Mouse (Mus musculus): ENCODE measurements around the gene Ghrh.
"Not testable (repeated sequence)": the region's sequence is repeated elsewhere in the genome, so short reads cannot be mapped to it uniquely, and the experiment has no call there.

The Ghrh gene

DNA sequence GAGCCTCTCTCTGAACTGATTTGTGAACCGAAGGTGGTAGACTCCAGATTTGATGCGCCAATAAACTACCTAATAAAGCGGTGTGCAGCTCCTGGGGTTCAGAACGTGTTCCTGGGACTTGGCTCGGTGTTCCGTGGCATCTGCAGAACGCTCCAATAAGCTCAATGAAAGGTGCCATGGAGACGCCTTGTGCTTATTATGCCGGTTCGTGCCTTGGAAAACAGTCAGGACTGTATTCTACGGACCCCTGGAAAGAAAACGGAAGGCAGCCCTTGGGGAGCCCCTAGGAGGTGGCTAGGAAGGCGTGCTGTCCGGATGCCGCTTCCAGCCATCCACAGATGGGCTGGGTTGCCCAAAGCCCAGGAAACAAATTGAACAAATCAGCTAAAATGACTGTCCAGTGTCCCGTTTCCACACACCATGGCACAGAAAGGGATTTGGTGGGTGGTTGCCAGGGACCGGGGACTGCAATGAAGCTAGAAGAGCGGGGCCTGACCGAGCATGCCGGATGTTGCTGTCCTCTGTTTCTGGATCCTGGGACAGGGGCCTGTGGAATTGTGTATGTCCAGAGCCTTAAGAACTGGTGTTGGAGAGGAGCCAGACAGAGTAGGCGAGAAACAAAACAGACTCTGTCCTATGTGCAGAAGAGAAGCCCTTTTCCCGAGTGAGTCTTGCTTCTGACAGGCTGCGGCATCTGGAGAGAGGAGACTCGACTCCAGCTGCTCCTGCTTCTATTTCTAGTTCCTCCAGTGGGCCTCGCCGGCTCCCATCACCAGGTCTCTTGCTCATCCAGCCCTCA, at the start of gene Ghrh:
Gene Ghrh, minus strand, starts transcription at position 146 of the 799 bp plus-strand sequence.
- DNase-seq = no peak

DNA sequence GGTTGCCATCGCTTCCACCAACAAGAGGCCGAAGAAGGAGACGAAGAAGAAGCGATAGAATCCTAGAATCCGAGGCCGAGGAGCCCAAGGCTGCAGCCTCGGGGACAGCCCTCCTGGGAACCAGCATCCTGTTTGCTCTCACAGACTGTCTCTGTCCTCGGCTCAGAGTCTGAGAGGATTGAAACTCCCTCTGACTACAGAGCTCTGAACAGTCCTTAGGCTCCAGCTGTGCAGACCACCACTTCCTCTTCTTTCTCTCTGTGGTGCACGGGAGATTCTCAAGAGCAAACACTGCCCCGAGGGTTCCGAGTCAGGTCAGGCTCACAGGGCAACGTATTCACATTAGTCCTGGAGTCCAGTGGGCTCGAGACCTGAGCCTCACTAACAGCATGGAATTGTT, 48.7 kb upstream of the Ghrh start:
- DNase-seq = no peak

DNA sequence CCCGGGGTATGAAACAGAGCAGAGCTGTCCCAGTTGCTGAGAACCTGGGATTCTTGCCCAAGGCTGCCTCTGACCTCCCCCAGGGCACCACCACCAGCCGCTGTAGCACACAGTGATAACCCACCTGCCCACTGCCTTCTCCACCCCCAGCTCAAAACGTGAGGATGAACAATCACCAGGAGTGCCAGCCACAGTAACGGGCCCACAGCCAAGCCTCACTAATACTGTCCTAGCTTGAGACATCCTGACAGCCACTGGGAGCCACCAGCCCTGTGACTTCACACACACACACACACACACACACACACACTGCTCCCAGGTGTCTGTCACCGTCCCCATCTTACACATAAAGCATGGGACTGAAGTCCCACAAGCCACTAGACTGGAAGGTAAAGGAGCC, 48.1 kb upstream of the Ghrh start:
- DNase-seq = no peak

DNA sequence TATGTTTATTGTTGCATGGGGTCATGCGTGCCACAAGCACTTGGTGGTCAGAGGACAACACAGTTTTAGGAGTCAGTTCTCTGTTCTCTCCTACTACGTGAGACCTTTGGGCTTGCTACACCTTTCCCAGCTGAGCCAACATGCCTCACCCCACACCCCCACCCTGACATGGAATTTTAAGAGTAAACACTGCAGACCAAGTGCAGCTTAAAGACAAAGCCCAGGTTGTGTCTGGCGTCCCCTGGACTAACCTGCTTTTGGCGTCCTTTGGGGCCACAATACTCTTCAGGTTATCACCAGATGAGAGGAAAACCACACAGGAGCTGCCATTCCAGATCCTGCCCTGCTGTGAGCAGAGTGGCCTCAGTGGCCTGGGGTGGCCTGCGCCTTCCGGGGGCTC, 47.6 kb upstream of the Ghrh start:
- no peak for DNase-seq

DNA sequence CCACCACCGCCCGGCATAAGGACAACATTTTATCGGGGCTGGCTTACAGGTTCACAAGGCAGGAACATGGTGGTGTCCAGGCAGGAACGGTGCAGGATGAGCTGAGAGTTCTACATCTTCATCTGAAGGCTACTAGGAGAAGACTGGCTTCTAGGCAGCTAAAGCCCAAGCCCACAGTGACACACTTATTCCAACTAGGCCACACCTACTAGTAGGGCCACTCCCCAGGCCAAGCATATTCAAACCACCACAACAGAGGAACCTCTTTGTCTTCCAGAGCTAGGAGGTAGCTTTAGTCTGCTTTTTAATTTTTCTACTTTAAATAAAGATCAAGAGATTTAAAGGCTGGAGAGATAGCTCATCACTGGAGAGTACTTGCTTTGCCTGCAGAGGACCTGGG, 46.2 kb upstream of the Ghrh start:
- DNase-seq = no peak

DNA sequence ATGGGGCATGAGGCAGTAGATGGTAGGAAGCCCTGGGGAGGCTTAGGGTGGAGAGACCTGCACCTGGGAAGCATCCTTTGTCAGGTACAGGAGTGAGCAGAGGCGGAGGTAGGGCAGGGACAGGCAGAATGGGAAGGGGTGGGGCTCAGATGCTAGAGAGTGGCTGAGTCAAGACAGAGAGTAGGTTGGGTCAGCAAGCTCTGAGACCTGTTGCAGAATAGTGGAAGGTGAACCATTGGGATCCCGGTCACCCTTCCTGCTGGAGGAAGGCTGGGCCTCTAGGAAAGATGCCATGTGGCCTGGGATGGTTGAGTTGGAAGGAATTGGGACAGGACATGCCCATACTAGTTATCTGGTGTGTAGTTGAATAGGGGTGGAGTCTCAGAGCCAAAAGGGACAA, 45.0 kb upstream of the Ghrh start:
- DNase-seq = no peak

DNA sequence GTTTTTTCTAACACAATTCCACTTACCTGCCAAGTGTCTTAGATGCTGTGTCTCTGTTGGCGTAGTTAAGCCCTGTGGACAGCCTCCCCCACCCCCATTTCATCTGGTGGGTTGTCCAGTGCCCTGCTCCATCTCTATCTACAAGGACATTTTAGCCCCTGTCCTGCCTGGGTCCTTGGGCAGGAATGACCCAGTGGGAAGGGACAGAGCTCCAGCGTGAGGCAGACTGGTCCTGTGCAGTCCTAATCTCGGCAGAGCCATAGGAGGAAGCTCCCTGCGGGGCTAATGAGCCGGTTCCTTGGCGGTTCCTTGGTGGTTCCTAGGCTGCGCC, 42.2 kb upstream of the Ghrh start:
- no peak for DNase-seq

DNA sequence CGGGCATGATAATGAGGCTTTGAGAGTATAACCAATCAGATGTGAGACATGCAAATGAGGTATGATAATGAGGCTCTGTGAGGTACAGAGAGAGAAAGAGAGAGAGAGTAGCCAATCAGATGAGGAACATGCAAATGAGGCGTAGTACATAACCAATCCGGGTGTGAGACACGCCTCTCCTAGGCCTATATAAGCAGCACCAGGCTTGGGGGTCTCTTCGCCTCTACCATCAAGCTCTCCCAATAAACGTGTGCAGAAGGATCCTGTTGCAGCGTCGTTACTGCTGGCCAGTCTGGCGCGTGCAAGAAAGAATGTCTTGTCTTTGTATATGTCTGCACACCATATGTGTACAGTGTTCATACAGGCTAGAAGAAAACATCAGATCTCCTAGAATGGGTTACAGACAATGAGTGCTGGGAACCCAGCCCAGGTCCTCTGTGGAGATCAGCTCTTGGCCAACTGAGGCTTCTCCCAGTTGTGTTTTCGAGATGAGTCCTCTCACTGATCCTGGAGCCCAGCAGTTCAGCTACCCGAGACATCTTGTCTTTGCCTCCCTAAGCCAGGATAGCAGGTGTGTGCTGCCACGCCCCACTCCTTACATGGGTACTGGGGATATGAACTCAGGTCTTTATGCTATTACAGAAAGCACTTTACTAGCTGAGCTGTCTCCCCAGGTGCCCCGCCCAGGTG, 41.7 kb upstream of the Ghrh start:
- DNase-seq = not testable (repeated sequence)

DNA sequence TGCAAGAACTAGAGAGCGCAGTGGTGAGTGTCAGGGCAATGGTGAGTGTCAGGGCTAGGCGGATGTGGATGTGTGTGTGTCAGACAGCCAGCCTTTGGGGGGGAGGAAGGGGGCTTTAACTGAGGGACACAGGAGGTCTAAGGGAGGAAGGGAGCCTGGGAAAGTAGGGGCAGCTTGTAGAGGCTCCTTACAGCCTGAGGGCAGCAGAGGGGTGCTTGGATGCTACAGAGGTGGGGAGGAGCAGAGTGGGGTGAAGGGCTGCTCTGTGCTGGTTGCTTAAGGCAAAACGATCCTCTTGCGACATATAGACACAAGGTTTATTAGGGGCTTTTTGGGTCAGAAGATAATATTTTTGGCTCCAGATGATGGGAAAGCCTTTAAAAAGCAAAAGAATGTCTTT, 37.5 kb upstream of the Ghrh start:
- DNase-seq = no peak

DNA sequence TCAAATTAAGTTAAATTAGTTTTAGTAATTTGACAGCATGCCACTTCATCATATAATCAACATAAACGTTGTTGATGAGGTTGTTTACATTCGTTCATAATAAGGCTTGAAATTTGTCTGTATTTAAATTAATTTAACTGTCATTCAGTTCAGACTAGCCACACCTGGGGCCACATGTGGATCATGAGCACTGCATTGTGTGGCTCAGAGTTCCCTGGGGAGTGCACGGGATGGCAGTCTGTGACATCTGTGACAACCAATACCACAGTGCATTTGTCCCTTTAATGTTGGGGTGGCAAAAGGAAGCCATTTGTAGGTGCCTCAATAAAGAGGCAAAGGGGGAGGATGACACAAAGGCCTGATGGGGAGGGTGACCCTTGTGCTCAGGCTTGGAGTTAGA, 29.7 kb upstream of the Ghrh start:
- no peak for DNase-seq

DNA sequence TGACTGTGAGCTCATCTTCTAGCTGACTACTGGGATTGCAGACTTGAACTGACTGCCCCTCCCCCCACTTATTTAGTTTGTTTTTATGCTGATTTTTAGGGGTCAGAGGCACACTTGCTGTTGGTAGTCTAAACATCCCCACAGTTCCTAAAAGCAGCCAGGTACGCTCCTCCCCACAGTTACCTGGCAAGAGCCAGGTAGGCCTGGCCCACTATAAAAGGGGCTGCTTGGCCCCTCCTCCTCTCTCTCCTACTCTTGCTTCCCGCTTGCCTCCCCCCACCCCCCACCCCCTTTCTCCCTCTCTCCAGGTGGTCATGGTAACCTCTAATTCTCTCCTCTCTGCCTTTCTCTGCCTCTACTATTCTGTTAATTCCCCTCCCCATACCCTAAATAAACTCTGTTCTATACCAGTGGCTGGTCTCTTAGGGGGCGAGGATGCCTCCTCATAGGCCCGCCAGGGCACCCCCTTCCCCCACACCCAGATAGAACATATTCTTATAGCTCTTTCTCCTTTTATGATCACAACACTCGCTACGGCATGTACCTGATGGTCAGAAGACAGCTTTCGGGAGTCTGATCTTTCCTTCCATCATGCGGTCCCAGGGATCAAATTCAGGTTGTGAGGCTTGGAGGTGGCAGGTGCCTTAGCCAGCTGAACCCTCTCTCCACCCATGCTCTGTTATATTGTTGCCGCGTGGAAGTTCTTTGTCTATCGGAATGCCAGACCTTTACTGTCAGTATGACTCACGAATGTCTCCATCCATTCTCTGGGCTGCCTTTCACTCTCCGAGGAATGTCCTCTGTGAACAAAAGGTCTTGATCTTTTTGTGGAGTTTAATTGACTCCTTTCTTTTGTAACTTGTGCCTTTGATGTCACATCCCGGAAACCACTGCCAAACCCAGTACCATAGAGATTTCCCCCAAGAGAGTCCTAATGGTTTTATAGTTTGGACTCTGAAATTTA, 28.8 kb upstream of the Ghrh start:
- DNase-seq = no peak

DNA sequence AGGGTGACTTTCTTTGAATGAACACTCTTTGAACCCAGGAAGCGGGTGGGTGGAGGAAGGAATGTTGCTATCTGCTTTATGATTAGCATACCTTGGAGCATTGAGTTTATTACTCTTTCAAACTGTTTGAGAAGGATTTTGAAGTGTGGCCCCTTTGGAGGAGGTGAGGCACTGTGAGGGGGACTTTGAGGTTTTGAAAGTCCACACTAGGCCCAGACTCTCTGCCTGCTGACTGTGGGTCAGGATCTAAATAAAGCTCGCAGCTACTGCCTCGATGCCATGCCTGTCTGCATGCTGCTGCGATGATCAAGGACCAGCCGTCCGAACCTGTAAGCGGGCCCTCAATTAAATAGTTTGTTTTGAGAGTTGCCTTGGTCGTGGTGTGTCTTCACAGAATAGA, 27.7 kb upstream of the Ghrh start:
- DNase-seq = no peak

DNA sequence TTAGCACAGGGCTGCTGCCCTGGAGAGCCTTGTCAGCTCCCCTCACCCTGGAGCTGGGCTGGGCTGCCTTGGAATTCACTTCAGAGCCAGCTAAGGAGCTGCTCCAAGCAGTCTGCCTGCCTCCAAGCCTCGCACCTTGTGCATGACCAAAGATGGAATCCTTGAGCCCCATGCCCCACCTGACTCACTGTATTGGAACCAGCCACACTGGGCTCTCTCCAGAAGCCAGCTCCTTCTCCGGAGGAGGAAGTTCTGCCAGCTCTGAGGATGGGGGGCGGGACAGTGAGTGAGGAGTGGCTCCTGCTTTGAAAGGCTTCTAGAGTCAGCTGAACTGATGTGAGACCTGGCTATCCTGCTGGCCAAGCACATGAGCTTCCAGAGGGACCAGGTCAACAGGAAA, 26.4 kb upstream of the Ghrh start:
- DNase-seq = no peak

DNA sequence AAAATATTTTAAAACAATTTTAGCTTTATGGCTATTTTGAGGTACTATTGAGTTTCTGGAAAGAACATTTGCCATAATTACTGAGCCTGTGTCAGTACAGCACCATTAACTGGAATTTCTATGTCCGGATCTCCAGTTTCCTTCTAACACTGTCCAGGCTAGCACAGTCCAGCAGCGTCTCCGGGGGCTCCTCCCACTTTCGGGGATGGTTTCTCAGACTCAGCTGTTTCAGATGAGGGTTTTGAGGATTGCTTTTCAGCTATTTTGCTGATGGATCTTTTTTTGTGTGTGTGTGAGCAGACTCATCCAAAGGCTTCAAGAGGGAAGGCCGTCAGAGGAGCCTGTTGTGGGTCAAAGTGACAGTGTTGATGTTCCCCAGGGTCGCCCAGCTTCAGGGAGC, 24.4 kb upstream of the Ghrh start:
- DNase-seq = peak; percentile 26

DNA sequence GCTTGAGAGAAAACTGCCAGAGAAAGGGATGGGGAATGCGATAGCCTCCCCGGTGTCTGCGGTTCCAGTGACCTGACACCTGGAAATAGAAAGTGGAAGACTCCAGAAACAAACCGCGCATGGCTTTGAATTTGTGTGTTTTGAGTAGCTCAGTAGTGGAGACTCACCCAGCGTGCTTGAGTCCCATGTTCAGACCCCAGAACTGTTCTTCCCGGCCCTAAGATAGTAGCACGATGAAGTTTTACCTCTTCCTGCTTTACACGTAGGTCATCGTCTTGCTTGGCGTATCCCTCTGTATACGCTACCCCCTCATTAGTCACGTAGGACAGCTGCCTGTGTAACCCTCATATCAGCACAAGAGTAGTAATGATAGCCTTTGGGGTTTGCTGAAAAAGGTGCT, 20.7 kb upstream of the Ghrh start:
- DNase-seq = no peak

DNA sequence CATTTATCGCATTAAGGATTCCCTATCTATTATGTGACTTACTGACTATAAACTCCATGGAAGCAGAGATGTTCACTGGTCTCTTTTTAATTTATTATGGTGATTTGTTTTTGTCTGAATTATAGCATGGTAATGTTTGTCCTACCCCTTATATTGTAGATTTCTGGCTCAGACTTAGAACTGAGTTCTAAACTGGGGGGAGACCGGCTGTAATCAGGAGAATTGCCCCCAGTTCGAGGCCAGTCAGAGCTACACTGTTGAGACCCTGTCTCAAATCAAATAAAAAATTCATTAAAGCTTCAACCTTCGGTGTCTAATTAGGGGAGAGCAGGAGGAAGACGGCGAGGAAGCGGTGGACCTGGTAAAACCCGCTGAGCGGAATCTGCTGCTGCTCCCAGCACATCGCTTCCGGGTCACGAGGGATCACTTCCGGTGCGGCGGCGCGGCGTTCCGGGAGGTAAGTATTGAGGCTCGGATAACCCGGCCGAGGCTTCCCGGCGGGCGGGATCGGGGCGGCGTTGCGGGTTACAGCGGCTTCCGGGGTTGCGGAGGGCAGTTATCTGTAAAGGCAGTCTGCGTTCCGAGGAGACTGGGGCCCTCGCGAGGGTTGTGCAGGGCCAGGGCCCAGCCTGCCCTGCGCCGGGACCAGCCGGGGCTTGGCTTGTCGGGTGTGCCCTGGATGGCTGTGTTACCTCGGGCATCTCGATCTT, 20.0 kb upstream of the Ghrh start, which contains the start of gene Manbal:
Gene Manbal, plus strand, starts transcription at position 411 of the 710 bp plus-strand sequence.
- DNase-seq = peak; percentile 95

DNA sequence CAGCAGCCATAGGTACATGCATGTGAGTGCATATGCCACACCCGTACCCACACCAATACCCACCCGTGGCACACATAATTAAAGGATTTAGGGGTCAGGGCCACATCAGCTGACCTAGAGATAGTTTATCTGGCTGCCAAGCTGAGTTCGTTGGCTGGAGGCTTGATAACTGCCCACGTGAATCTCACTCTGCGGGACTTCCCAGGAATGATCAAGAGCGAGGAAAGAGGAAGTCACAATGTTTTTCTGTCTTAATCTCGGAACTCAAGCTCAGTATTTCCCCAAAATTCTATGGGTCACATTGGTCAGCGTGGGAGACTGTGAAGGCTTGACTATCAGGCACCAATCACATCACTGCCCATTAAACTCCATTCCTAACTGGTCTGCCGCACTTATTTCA, 19.5 kb upstream of the Ghrh start:
- no peak for DNase-seq

DNA sequence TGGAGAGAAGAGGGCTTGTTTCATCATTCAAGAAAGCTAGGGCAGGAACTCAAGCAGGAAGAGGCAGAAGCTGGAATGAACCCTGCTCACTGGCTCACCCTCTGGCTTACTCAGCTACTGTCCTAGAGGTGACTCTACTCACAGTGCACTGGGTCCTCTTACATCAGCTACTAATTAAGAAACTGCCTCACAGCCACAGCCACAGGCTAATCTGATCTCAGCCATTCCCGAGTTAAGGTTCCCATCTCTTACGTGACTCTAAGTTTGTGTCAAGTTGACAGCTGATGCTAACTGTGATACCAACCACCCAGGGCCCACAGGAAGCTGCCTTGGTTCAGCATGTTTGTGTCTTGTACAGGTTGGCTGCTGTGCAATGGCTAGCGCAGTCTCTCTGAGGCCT, 15.7 kb upstream of the Ghrh start:
- no peak for DNase-seq

DNA sequence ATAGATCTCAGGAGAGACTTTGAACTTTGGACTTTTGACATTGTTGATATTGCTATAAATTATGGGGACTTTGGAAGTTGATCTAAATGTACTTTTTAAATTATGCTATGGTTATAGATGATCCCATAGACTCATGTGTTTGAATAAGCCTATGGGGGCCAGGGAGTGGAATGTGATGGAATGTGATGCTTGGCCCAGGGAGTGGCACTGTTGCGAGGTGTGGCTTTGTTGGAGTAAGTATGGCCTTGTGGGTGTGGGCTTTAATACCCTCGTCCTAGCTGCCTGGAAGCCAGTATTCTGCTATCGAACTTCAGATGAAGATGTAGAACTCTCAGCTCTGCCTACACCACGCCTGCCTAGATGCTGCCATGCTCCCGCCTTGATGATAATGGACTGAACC, 12.7 kb upstream of the Ghrh start:
- DNase-seq = no peak

DNA sequence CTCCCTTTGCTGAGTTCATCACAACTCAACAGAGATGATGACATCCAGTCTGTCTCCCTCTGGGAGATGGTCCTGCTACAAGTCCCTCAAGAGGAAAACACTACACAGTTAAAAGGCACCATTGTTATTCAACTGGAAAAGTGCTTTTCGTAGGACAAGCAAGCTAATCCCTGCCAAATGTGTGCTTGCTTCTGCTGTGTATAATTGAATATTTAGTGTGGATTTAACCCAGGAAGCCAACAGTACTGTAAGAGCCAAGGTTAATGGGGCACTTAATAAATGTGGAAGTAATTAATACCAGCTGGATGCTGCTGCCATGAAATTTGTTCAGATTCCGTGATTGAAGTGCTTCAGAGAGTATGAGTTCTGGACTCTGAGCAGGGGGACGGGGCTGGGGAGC, 6.8 kb upstream of the Ghrh start:
- DNase-seq = no peak

DNA sequence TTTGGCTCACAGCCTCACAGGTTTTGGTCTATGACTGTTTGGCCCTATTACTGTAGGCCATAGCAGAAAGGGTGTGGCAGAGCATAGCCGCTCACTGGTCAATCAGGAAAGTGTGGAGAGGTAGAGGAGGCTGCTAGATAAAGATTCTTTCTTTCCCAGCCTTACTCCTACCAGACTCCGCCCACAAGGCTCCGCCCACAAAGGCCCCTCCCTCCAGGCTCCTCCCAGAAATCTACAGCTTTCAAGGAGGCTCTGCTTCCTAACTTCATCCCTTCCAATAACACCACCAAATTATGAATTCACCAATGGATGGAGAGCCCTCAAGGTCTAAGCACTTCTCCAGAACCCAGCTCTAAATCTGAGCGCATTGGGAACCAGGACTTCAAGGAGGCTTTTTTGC, 5.9 kb upstream of the Ghrh start:
- DNase-seq = no peak

DNA sequence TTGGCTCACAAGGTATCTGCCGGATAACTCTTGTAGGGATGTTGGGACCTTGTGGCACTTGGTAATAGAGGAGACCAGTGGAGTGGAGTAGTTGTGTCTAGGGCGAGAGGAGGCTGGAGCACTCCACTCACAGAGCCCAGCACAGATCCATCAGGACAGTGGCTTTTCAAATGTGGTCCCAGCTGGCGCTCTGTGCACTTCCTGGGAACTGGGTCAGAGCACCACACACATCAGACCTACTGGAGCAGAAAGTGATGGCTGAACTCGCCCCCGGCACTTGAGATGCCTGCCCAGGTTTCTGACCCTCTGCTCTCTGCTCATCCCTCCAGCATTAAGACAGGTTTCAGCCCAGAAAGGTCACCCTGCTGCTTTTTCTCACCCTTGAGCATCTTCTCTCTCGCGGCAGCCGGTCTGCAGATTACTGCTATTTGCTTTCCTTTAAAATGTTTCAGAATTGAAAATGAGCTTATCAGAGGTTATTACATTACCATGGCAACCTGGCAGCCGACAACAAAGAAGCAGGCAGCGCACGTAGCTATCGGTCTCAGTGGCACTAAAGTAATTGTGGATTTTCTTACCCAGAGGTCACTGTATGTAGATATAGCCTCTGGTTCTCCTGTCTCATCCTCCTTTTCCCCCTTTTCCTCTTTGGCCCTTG, 1.9 kb upstream of the Ghrh start:
- DNase-seq = no peak

Data from kidney, adult 9 months (tissue).